In genomic region chr2:164793236-164793635, GRCm38 (mm10) we compare ENCODE assay signal across 9 mouse cellular contexts. TPM values are rescaled to one million over a fixed set of nuclear protein-coding genes. Genes with fewer than 3 reads are reported as not detected.
DNase-seq lines count a peak whose midpoint lies in the region; ATAC-seq and TF ChIP-seq lines count a peak whose summit lies in the region.
"Had no signal": no experiment of that assay in that cellular context is flagged by ENCODE, and none has a peak within 500 bp of the region (broad histone marks: within the 10 kb centered on the region; RNA-seq: fewer than 3 reads in every experiment).

No protein-coding gene starts in this region.

- no peaks in the 10 kb centered on the region for H3K9me3 ChIP-seq in forebrain, embryonic 14.5 days (replicated peaks; ENCODE audit: control insufficient read depth, low read length)
- no peaks in the 10 kb centered on the region for H3K9me3 ChIP-seq in forebrain, embryonic 12.5 days

- peaks cover 67% of the 10 kb centered on the region for H3K36me3 ChIP-seq in forebrain, embryonic 14.5 days (ENCODE audit: control insufficient read depth, insufficient read depth, low read length)
- H3K36me3 ChIP-seq in forebrain, embryonic 12.5 days (replicated peaks) = peaks cover 69% of the 10 kb centered on the region

- H3K4me2 ChIP-seq in forebrain, embryonic 14.5 days (ENCODE audit: low read length) = no peak overlapping the region
- H3K4me2 ChIP-seq in forebrain, embryonic 12.5 days = no peak overlapping the region

- peak; percentile 28; the same call in 1 of the 2 replicates for TF ChIP-seq CTCF in bone marrow macrophage, adult 2 months (IDR thresholded peaks at IDR 0.05; ENCODE audit: low read depth, low read length)

- H3K27me3 ChIP-seq in forebrain, embryonic 14.5 days (replicated peaks; ENCODE audit: control insufficient read depth, insufficient read depth, low read length) = no peaks in the 10 kb centered on the region
- no peaks in the 10 kb centered on the region for H3K27me3 ChIP-seq in forebrain, embryonic 12.5 days

- H3K27ac ChIP-seq in forebrain, embryonic 14.5 days (ENCODE audit: low read depth, low read length) = no peak overlapping the region
- no peak overlapping the region for H3K27ac ChIP-seq in forebrain, embryonic 12.5 days
- H3K27ac ChIP-seq in bone marrow macrophage, adult 2 months (ENCODE audit: insufficient read depth, low read depth, low read length) = no peak overlapping the region

- H3K4me3 ChIP-seq in forebrain, embryonic 14.5 days (ENCODE audit: low read depth, low read length) = no peak overlapping the region
- no peak overlapping the region for H3K4me3 ChIP-seq in forebrain, embryonic 12.5 days (replicated peaks)
- no peak overlapping the region for H3K4me3 ChIP-seq in bone marrow macrophage, adult 2 months (ENCODE audit: insufficient read depth, low read length)

- no peak for ATAC-seq in forebrain, embryonic 14.5 days
- no peak for ATAC-seq in forebrain, embryonic 12.5 days (ENCODE audit: low FRiP score)
- ATAC-seq in erythroid progenitor cell, adult 5-6 weeks (replicated peaks; ENCODE audit: low FRiP score, poor library complexity, severe bottlenecking) = peak; percentile 67

- no peaks in the 10 kb centered on the region for H3K4me1 ChIP-seq in forebrain, embryonic 14.5 days (ENCODE audit: control insufficient read depth, insufficient read depth, low read length)
- H3K4me1 ChIP-seq in forebrain, embryonic 12.5 days = no peaks in the 10 kb centered on the region
- peaks cover 6% of the 10 kb centered on the region for H3K4me1 ChIP-seq in bone marrow macrophage, adult 2 months (ENCODE audit: control insufficient read depth, insufficient read depth, low read length)

- H3K9ac ChIP-seq in forebrain, embryonic 14.5 days (ENCODE audit: low read length) = no peak overlapping the region
- H3K9ac ChIP-seq in forebrain, embryonic 12.5 days = no peak overlapping the region

- TF ChIP-seq POLR2A in bone marrow macrophage, adult 2 months (IDR thresholded peaks at IDR 0.05; ENCODE audit: borderline replicate concordance, low read depth, low read length) = no peak

- DNase-seq in forebrain, embryonic 14.5 days (ENCODE audit: low spot score) = peak; percentile 54
- peak; percentile 78 to 80 for DNase-seq in B cell, adult 2 months
- DNase-seq in kidney, adult 9 months = peak; percentile 72
- peak; percentile 79 for DNase-seq in lung, postnatal 36 days
- DNase-seq in spleen, postnatal 4 days (ENCODE audit: low spot score in 2 of 2) = peak; percentile 73 to 87

- WGBS in forebrain, embryonic 14.5 days = 83% methylated on average over 3 of the region's 3 CpGs
- WGBS in forebrain, embryonic 12.5 days = 86% methylated on average over 3 of the region's 3 CpGs

RNA-seq across cellular contexts. Expression of gene Snx21, which starts 7.6 kb away (rescaled TPM):
- polyA plus RNA-seq in forebrain, embryonic 14.5 days (2014; fragmentation: Nextera tagmentation; extraction: Ambion mirVana) = 20.4 and 22.8 TPM in 2 replicates
- polyA plus RNA-seq in forebrain, embryonic 12.5 days (2016; fragmentation: Nextera tagmentation; extraction: Ambion mirVana) = 11.5 and 13.0 TPM in 2 replicates
- 14.6 and 20.3 TPM in 2 replicates for polyA plus RNA-seq in bone marrow macrophage, adult 2 months (2012; ENCODE audit: insufficient read depth, insufficient read length, missing spikeins)
- total RNA-seq in erythroid progenitor cell, adult 5-6 weeks (2015; ENCODE audit: low replicate concordance) = not detected in 2 replicates
- total RNA-seq in erythroid progenitor cell, adult 5-6 weeks (2017; ENCODE audit: low replicate concordance) = 0.13 TPM in 1 of 2 replicates, not detected in the other

RNA-seq across cellular contexts. Expression of gene Acot8, which starts 11.4 kb away (rescaled TPM):
- polyA plus RNA-seq in forebrain, embryonic 14.5 days (2014; fragmentation: Nextera tagmentation; extraction: Ambion mirVana) = 12.0 and 14.3 TPM in 2 replicates
- polyA plus RNA-seq in forebrain, embryonic 12.5 days (2016; fragmentation: Nextera tagmentation; extraction: Ambion mirVana) = 13.2 and 13.7 TPM in 2 replicates
- 26.8 and 27.6 TPM in 2 replicates for polyA plus RNA-seq in bone marrow macrophage, adult 2 months (2012; ENCODE audit: insufficient read depth, insufficient read length, missing spikeins)
- total RNA-seq in erythroid progenitor cell, adult 5-6 weeks (2015; ENCODE audit: low replicate concordance) = 23.8 and 30.6 TPM in 2 replicates
- 33.6 and 58.4 TPM in 2 replicates for total RNA-seq in erythroid progenitor cell, adult 5-6 weeks (2017; ENCODE audit: low replicate concordance)

RNA-seq across cellular contexts. Expression of gene Zswim3, which starts 11.7 kb away (rescaled TPM):
- polyA plus RNA-seq in forebrain, embryonic 14.5 days (2014; fragmentation: Nextera tagmentation; extraction: Ambion mirVana) = 13.0 and 15.0 TPM in 2 replicates
- 10.2 and 10.7 TPM in 2 replicates for polyA plus RNA-seq in forebrain, embryonic 12.5 days (2016; fragmentation: Nextera tagmentation; extraction: Ambion mirVana)
- polyA plus RNA-seq in bone marrow macrophage, adult 2 months (2012; ENCODE audit: insufficient read depth, insufficient read length, missing spikeins) = 5.0 and 7.3 TPM in 2 replicates
- total RNA-seq in erythroid progenitor cell, adult 5-6 weeks (2015; ENCODE audit: low replicate concordance) = 2.5 and 7.2 TPM in 2 replicates
- 1.3 and 2.3 TPM in 2 replicates for total RNA-seq in erythroid progenitor cell, adult 5-6 weeks (2017; ENCODE audit: low replicate concordance)

RNA-seq across cellular contexts. Expression of gene Tnnc2, which starts 13.5 kb away (rescaled TPM):
- not detected in 2 replicates for polyA plus RNA-seq in forebrain, embryonic 14.5 days (2014; fragmentation: Nextera tagmentation; extraction: Ambion mirVana)
- polyA plus RNA-seq in forebrain, embryonic 12.5 days (2016; fragmentation: Nextera tagmentation; extraction: Ambion mirVana) = 1.3 TPM in 1 of 2 replicates, not detected in the other
- 0.80 TPM in 1 of 2 replicates, not detected in the other for polyA plus RNA-seq in bone marrow macrophage, adult 2 months (2012; ENCODE audit: insufficient read depth, insufficient read length, missing spikeins)
- not detected in 2 replicates for total RNA-seq in erythroid progenitor cell, adult 5-6 weeks (2015; ENCODE audit: low replicate concordance)
- total RNA-seq in erythroid progenitor cell, adult 5-6 weeks (2017; ENCODE audit: low replicate concordance) = not detected in 2 replicates
- total RNA-seq: left cerebral cortex, postnatal 10 days had no signal

RNA-seq across cellular contexts. Expression of gene Ube2c, which starts 23.5 kb away (rescaled TPM):
- polyA plus RNA-seq in forebrain, embryonic 14.5 days (2014; fragmentation: Nextera tagmentation; extraction: Ambion mirVana) = 162 and 198 TPM in 2 replicates
- polyA plus RNA-seq in forebrain, embryonic 12.5 days (2016; fragmentation: Nextera tagmentation; extraction: Ambion mirVana) = 601 and 611 TPM in 2 replicates
- polyA plus RNA-seq in bone marrow macrophage, adult 2 months (2012; ENCODE audit: insufficient read depth, insufficient read length, missing spikeins) = 93.9 and 99.8 TPM in 2 replicates
- total RNA-seq in erythroid progenitor cell, adult 5-6 weeks (2015; ENCODE audit: low replicate concordance) = 1,168 and 1,264 TPM in 2 replicates
- total RNA-seq in erythroid progenitor cell, adult 5-6 weeks (2017; ENCODE audit: low replicate concordance) = 649 and 1,020 TPM in 2 replicates
